19 mouse cellular contexts compared by ENCODE assay signal in the genomic region with DNA sequence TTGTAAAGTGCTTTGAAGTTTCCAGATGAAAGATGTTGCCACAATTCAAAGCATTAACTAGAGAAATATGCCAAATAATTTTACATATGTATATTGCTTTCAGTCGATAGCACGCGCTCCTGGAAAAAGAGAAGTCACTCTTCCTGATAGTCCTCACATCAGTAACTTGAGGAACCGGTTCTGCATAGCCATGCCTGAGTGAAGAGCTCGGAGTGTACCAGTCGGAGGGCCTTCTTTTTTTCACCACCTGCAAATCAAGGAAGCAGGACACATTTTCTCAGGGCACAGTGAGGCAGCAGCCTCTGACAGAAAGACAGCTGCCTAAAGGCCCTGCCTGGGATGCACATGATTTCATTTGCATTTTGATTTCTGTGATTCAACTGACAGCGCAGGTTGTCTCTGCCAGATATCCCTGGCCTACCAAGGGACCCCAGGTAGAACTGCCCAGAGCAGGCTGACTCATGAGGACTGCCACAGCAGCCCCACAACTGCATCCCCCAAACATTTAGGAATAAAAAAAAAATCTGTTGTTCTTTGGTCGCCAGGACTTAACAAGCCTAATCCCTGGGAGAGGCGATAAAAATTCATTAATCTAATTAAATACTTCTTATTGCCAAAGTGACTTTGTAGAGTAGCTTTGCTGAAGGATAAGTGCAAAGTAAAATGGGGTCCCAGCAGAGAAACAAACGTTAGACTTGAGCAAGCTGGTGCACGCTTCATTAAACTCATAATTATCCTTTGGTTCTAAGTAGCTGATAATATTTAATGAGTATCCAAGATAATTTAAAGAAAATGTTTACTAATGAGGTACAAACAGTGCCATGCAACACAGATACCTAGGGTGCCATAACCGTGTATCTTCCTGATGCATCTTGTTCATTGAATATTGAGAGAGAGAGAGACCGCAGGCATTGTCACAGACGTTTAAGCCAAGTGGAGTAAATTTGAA.
DNase-seq lines count a peak whose midpoint lies in the region; ATAC-seq lines count a peak whose summit lies in the region.
"Had no signal": no experiment of that assay in that cellular context is flagged by ENCODE, and none has a peak within 500 bp of the region (broad histone marks: within the 10 kb centered on the region; RNA-seq: fewer than 3 reads in every experiment).

No protein-coding gene starts in this region.

- peak; percentile 66 for ATAC-seq in kidney, embryonic 15.5 days (replicated peaks; ENCODE audit: low FRiP score)
- ATAC-seq in neural tube, embryonic 13.5 days (ENCODE audit: low read depth), result peak; percentile 55; the same call in 1 of the 2 replicates
- no peak for ATAC-seq in erythroid progenitor cell, adult 5-6 weeks (replicated peaks; ENCODE audit: low FRiP score, poor library complexity, severe bottlenecking)
- ATAC-seq: CD4-positive, CD25-positive, alpha-beta regulatory T cell, adult 4 months; forebrain, embryonic 15.5 days had no signal

- no peak overlapping the region for H3K4me3 ChIP-seq in kidney, embryonic 15.5 days (replicated peaks)
- no peak overlapping the region for H3K4me3 ChIP-seq in neural tube, embryonic 13.5 days
- H3K4me3 ChIP-seq: erythroblast, embryonic 14.5 days; forebrain, embryonic 15.5 days; limb, embryonic 15.5 days had no signal

- no peaks in the 10 kb centered on the region for H3K9me3 ChIP-seq in kidney, embryonic 15.5 days (replicated peaks)
- H3K9me3 ChIP-seq in neural tube, embryonic 13.5 days, result no peaks in the 10 kb centered on the region
- H3K9me3 ChIP-seq: forebrain, embryonic 15.5 days; G1E; limb, embryonic 15.5 days had no signal

- no peaks in the 10 kb centered on the region for H3K36me3 ChIP-seq in kidney, embryonic 15.5 days
- H3K36me3 ChIP-seq in neural tube, embryonic 13.5 days, result no peaks in the 10 kb centered on the region
- H3K36me3 ChIP-seq: forebrain, embryonic 15.5 days; G1E; limb, embryonic 15.5 days had no signal

- peak; percentile 23 for DNase-seq in embryo, embryonic 10 days (ENCODE audit: low spot score)
- no peak for DNase-seq in embryo, embryonic 9.5 days (ENCODE audit: extremely low spot score)
- no peak for DNase-seq in kidney, adult 8-10 months
- no peak for DNase-seq in neural tube, embryonic 10.5 days (ENCODE audit: extremely low spot score, low spot score)
- DNase-seq in left cerebral cortex, adult 18-20 months (ENCODE audit: low spot score in 2 of 2), result no peak
- DNase-seq: cerebellum, adult 9-10 months; embryo, embryonic 11 days; gastrocnemius, postnatal 36 days; lung, adult 18-20 months; right cerebral cortex, adult 18-20 months; thymus, adult 2 months had no signal

- H3K9ac ChIP-seq in kidney, embryonic 15.5 days, result no peak overlapping the region
- no peak overlapping the region for H3K9ac ChIP-seq in neural tube, embryonic 13.5 days
- H3K9ac ChIP-seq: forebrain, embryonic 15.5 days; limb, embryonic 15.5 days had no signal

- H3K27ac ChIP-seq in kidney, embryonic 15.5 days, result no peak overlapping the region
- 0 out of 2 replicates have a peak overlapping the region, but pooled peaks have one; percentile 13 for H3K27ac ChIP-seq in neural tube, embryonic 13.5 days (replicated peaks)
- H3K27ac ChIP-seq: forebrain, embryonic 15.5 days; limb, embryonic 15.5 days had no signal

- 0 out of 2 replicates have a peak, but pooled peaks cover 2% of the 10 kb centered on the region for H3K4me1 ChIP-seq in kidney, embryonic 15.5 days
- H3K4me1 ChIP-seq in neural tube, embryonic 13.5 days (replicated peaks), result peaks cover 16% of the 10 kb centered on the region
- H3K4me1 ChIP-seq: limb, embryonic 15.5 days had no signal

- WGBS in kidney, embryonic 15.5 days, result 47% methylated on average over 14 of the region's 14 CpGs
- WGBS in neural tube, embryonic 13.5 days, result 42% methylated on average over 14 of the region's 14 CpGs

- H3K27me3 ChIP-seq in kidney, embryonic 15.5 days, result peaks cover 2% of the 10 kb centered on the region; the same call in 1 of the 2 replicates
- peaks cover 7% of the 10 kb centered on the region; the same call in 1 of the 2 replicates for H3K27me3 ChIP-seq in neural tube, embryonic 13.5 days
- H3K27me3 ChIP-seq: forebrain, embryonic 15.5 days; limb, embryonic 15.5 days had no signal

- H3K4me2 ChIP-seq in kidney, embryonic 15.5 days, result no peak overlapping the region
- no peak overlapping the region for H3K4me2 ChIP-seq in neural tube, embryonic 13.5 days
- H3K4me2 ChIP-seq: forebrain, embryonic 15.5 days; limb, embryonic 15.5 days had no signal
